Mouse (Mus musculus): ENCODE measurements around the gene 9530053A07Rik.

Gene 9530053A07Rik

DNA sequence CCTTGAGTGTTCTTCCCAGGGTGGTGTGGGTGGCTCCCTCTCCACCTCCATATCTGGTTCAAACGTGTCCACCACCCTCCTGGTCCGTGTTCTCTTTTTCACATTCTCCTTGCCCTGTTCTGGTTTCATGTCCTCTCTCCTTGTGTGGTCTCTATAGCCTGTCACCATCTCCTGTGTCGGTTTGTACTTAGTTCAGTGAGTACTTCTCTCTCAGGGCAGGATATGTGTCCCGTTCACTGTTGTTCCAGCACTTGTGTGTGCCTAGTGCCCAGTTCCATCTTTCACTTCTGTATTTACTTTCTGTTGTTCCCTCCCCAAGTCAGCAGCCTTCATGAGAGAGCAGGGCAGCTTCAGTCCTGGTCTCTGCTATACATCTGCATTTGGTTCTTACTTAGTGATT, 46.1 kb downstream of the 9530053A07Rik start:
- DNase-seq: no peak

DNA sequence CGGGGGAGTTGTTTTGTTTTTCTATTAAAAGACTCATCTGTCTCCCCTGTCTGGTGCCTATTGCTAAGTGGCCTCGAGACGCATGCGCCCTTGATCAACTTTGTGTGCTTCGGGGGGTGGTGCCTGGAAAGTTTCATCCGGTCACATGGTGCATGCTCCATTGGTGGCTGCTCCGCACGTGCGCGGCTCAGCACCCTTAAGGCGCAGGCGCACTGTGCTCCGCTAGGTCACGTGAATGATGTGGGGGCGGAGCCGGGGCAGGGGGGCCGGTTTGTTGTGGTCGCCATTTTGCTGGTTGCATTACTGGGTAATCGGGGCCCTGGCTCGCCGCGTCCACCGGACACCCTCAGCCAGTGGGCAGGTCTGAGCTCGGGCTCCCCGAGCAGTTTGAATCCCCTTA, 50.0 kb downstream of the 9530053A07Rik start, which contains the start of gene Dyrk1b:
Dyrk1b (plus strand) TSS at position 242 of the 400 bp plus-strand sequence.
- DNase-seq: peak; percentile 99

- DNase-seq: peak; percentile 92
Observed at GRCm38 (mm10) chr7:28179741-28180377, 50.6 kb downstream of the 9530053A07Rik start.

- no peak for DNase-seq
Observed at GRCm38 (mm10) chr7:28180890-28181289, 51.6 kb downstream of the 9530053A07Rik start.

DNA sequence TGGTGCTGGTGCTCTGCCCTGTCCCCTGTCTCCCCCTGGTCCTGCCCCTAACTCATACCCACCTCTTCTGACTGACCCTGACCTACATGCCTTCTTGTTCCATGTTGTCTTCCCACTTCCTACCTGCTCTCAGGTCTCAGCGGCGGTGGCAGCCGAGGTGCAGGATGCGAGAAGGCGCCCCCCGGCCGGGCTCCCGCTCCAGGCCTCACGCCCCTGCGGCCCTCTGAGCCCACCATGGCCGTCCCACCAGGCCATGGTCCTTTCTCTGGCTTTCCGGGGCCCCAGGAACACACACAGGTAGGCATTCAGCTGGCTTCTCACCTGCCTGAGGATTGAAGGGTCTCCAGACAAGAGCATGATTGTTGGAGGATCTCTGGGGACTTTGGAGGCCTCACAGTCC, 52.1 kb downstream of the 9530053A07Rik start:
- DNase-seq: no peak

- no peak for DNase-seq
Observed at GRCm38 (mm10) chr7:28182320-28182719, 53.1 kb downstream of the 9530053A07Rik start.

DNA sequence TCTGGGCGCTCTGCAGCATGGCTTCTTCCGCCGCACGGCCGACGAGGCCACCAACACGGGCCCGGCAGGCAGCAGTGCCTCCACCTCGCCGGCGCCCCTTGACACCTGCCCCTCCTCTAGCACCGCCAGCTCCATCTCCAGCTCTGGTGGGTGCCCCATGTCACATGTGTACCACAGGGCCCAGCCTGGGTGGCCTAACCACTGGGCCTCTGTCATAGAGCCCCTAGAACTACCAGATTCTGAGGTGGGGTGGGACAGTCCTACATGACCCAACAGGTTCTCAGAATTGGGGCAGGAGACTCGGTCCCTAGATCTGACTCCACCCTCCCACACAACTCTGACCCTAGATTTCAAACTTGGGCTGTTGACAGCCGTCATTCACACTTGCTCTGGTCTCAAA, 56.6 kb downstream of the 9530053A07Rik start:
- no peak for DNase-seq

DNA sequence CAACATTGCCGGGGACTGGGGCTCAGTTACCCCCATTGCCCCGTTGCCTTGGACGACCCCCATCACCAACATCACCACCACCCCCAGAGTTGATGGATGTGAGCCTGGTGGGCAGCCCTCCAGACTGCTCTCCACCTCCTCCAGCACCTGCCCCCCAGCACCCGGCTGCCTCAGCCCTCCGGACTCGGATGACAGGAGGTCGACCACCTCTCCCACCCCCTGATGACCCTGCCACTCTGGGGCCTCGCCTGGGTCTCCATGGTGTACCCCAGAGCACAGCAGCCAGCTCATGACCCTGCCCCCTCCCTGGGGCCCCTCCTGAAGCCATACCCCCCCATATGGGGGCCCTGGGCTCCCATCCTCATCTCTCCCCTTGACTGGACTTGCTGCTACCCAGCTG, 57.4 kb downstream of the 9530053A07Rik start:
- no peak for DNase-seq

DNA sequence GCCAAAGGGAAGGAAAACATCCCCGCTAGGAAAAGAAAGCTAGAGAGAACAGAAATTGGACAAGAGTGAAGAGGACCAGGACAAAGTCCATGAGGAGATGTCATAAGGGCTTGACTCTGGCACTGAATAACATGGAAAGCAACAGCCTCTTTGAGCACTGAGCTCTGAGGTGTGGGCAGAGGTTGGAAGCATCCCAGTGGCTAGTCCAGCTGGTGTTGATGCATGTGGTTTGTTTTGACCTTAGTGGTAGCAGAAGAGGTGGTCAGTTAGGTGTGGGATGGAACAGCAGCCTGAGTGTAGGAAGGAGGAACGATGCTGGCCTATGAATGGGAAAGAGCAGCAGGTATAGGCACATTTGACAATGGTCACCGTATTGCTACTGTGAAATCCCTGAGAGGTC, 62.2 kb downstream of the 9530053A07Rik start:
- DNase-seq: no peak

DNA sequence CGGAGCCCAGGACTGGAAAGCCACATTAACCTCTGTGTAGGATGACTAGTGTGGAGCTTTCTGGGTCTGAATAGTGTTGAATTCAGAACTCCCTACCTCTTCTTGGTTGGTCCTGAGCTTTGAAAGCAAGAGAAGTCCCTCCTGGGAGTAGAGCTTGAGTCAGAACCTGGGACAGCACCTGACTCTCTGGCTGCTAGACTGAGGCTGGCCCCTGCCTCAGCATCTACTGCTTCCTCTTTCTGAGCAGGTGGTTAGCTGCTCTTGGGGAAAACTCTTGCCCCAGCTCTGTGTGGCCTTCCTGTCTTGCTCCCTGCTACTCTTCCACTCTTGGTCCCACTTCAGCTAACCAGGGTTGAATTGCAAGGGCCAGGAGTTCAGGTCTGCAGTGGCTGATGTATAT, 62.6 kb downstream of the 9530053A07Rik start:
- no peak for DNase-seq

GRCm38 (mm10) chr7:28195414-28196098, 66.3 kb downstream of the 9530053A07Rik start:
- DNase-seq: no peak

- DNase-seq: no peak
Observed at GRCm38 (mm10) chr7:28196528-28196927, 67.3 kb downstream of the 9530053A07Rik start.

DNA sequence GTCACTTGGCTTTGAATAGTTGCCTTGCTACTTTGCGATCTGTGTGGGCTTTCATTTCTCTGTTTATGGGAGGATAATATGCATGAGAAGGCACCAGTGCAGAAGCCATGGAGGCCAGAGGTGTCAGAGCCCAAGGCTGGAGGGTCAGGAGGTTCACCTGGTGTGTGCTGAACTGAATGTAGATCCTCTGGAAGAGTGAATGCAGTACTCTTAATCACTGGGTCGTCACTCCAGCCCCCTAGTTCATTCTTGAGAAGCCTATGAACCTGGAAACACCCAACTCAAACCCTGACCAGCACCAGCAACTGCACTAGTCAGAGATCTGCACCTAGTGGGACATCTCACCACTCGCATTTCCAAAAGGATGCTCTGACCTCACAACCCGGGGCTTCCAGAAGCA, 69.8 kb downstream of the 9530053A07Rik start:
- no peak for DNase-seq

- no peak for DNase-seq
Observed at GRCm38 (mm10) chr7:28203207-28204108, 74.2 kb downstream of the 9530053A07Rik start.

GRCm38 (mm10) chr7:28206044-28206600, 76.9 kb downstream of the 9530053A07Rik start:
- DNase-seq: peak; percentile 60

GRCm38 (mm10) chr7:28208396-28208987, 79.2 kb downstream of the 9530053A07Rik start:
- no peak for DNase-seq

- peak; percentile 73 for DNase-seq
Observed at GRCm38 (mm10) chr7:28208988-28209508, 79.8 kb downstream of the 9530053A07Rik start.

GRCm38 (mm10) chr7:28210731-28211130, 81.5 kb downstream of the 9530053A07Rik start:
- no peak for DNase-seq

GRCm38 (mm10) chr7:28214142-28214541, 84.9 kb downstream of the 9530053A07Rik start:
- peak; percentile 86 for DNase-seq
